Mouse (Mus musculus) ES-E14 (cell line): ENCODE results near the gene Cdc26.

Experiments
- CHD2 ChIP-seq: IDR thresholded peaks from 2 replicates; pipeline ENCODE4 v1.6.1; 2014; ENCODE audit warnings: mild to moderate bottlenecking, low read depth, low read length, inconsistent platforms
- HCFC1 ChIP-seq: IDR thresholded peaks from 2 replicates; pipeline ENCODE4 v1.6.1; 2012; ENCODE audit warnings: low read length, inconsistent platforms, borderline replicate concordance; ENCODE audit not compliant: insufficient read depth
- MAFK ChIP-seq: IDR thresholded peaks from 2 replicates; pipeline ENCODE4 v1.6.1; 2014; ENCODE audit warnings: mild to moderate bottlenecking, low read depth, low read length, inconsistent platforms; ENCODE audit not compliant: insufficient read depth
- ZNF384 ChIP-seq: IDR thresholded peaks from 2 replicates; pipeline ENCODE4 v1.6.1; 2012; ENCODE audit warnings: low read depth, low read length, inconsistent platforms

DNA sequence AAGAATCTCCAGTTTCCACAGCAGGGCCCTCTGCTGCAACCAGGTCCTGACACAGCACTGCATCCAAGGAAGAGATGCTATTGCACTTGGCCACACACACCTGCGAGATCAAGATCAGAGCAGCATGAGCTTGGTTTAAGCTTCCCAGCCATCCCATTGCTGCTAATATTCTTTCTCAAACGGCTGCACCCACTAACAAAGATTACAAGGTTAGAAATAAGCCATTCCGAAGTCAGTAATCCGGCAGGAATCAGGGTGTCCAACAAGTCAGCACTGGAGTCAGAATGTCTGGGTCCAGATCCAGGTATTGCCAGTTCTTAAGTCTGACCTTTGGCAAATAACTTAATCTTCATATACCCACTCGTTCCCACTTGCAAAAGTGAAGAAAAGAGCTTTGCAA is 69.9 kb downstream of the Cdc26 start:
- no peak for TF ChIP-seq ZNF384
- TF ChIP-seq CHD2 = no peak
- TF ChIP-seq HCFC1 = no peak
- no peak for TF ChIP-seq MAFK
